Mouse (Mus musculus): ENCODE results near the gene Cdc42ep3. TPM values are rescaled to one million over a fixed set of nuclear protein-coding genes. Genes with fewer than 3 reads are reported as not detected.

The Cdc42ep3 gene
- polyA plus RNA-seq, 1 experiment from 2014 or later: 44.6 TPM

- Histone ChIP-seq H3K4me3 (replicated peaks; ENCODE audit: low read length) (no peak overlapping the region), H3K4me1 (replicated peaks; ENCODE audit: control insufficient read depth, insufficient read depth, low read length) (no peaks in the 10 kb centered on the region), H3K27me3 (replicated peaks; ENCODE audit: control insufficient read depth, insufficient read depth, low read length) (no peaks in the 10 kb centered on the region), H3K27ac (ENCODE audit: low read length) (no peak overlapping the region), H3K9ac (replicated peaks; ENCODE audit: low read depth, low read length) (no peak overlapping the region), H3K36me3 (ENCODE audit: control insufficient read depth, insufficient read depth) (no peaks in the 10 kb centered on the region), H3K9me3 (ENCODE audit: control insufficient read depth, low read length) (no peaks in the 10 kb centered on the region), H3K4me2 (ENCODE audit: low read length) (no peak overlapping the region)
- no peak for ATAC-seq
- WGBS: 72% methylated on average over 5 of the region's 5 CpGs
Observed at GRCm38 (mm10) chr17:79372973-79373372, 18.1 kb upstream of the Cdc42ep3 start.

GRCm38 (mm10) chr17:79364749-79365450 lies 10.0 kb upstream of the Cdc42ep3 start:
- no peak for ATAC-seq
- H3K4me3 ChIP-seq (replicated peaks; ENCODE audit: low read length): no peak overlapping the region
- WGBS: 40% methylated on average over 5 of the region's 5 CpGs

GRCm38 (mm10) chr17:79356071-79356601 lies 1.2 kb upstream of the Cdc42ep3 start:
- 10% methylated on average over 24 of the region's 24 CpGs for WGBS
- peak overlapping the region; percentile 12; the same call in 1 of the 2 replicates for H3K27ac ChIP-seq (ENCODE audit: low read length)
- peak overlapping the region; percentile 77 for H3K4me3 ChIP-seq (replicated peaks; ENCODE audit: low read length)
- no peaks in the 10 kb centered on the region for H3K9me3 ChIP-seq (ENCODE audit: control insufficient read depth, low read length)
- H3K27me3 ChIP-seq (replicated peaks; ENCODE audit: control insufficient read depth, insufficient read depth, low read length): no peaks in the 10 kb centered on the region
- H3K4me1 ChIP-seq (replicated peaks; ENCODE audit: control insufficient read depth, insufficient read depth, low read length): peaks cover 14% of the 10 kb centered on the region
- H3K36me3 ChIP-seq (ENCODE audit: control insufficient read depth, insufficient read depth): no peaks in the 10 kb centered on the region
- peak; percentile 10 for ATAC-seq
- peak overlapping the region; percentile 76 for H3K4me2 ChIP-seq (ENCODE audit: low read length)
- peak overlapping the region; percentile 98 for H3K9ac ChIP-seq (replicated peaks; ENCODE audit: low read depth, low read length)

More at GRCm38 (mm10) chr17:79364749-79365450, 10.0 kb upstream of the Cdc42ep3 start:
- H3K9me3 ChIP-seq (ENCODE audit: control insufficient read depth, low read length): no peaks in the 10 kb centered on the region
- no peaks in the 10 kb centered on the region for H3K36me3 ChIP-seq (ENCODE audit: control insufficient read depth, insufficient read depth)
- H3K4me1 ChIP-seq (replicated peaks; ENCODE audit: control insufficient read depth, insufficient read depth, low read length): no peaks in the 10 kb centered on the region
- H3K27me3 ChIP-seq (replicated peaks; ENCODE audit: control insufficient read depth, insufficient read depth, low read length): no peaks in the 10 kb centered on the region
- H3K9ac ChIP-seq (replicated peaks; ENCODE audit: low read depth, low read length): no peak overlapping the region
- no peak overlapping the region for H3K27ac ChIP-seq (ENCODE audit: low read length)
- H3K4me2 ChIP-seq (ENCODE audit: low read length): no peak overlapping the region

- Histone ChIP-seq H3K9me3 (ENCODE audit: control insufficient read depth, low read length) (no peaks in the 10 kb centered on the region), H3K4me1 (replicated peaks; ENCODE audit: control insufficient read depth, insufficient read depth, low read length) (peaks cover 14% of the 10 kb centered on the region), H3K27me3 (replicated peaks; ENCODE audit: control insufficient read depth, insufficient read depth, low read length) (no peaks in the 10 kb centered on the region), H3K4me3 (replicated peaks; ENCODE audit: low read length) (peak overlapping the region; percentile 77), H3K27ac (ENCODE audit: low read length) (peak overlapping the region; percentile 89), H3K9ac (replicated peaks; ENCODE audit: low read depth, low read length) (peak overlapping the region; percentile 98), H3K36me3 (ENCODE audit: control insufficient read depth, insufficient read depth) (no peaks in the 10 kb centered on the region), H3K4me2 (ENCODE audit: low read length) (peak overlapping the region; percentile 76)
- ATAC-seq: peak; percentile 81
- WGBS: under 1% methylated on average over 59 of the region's 59 CpGs
Observed at GRCm38 (mm10) chr17:79355271-79355991, 540 bp upstream of the Cdc42ep3 start.

GRCm38 (mm10) chr17:79354174-79354443 lies 782 bp downstream of the Cdc42ep3 start:
- H3K4me2 ChIP-seq (ENCODE audit: low read length): peak overlapping the region; percentile 76
- peak overlapping the region; percentile 98 for H3K9ac ChIP-seq (replicated peaks; ENCODE audit: low read depth, low read length)
- H3K4me1 ChIP-seq (replicated peaks; ENCODE audit: control insufficient read depth, insufficient read depth, low read length): peaks cover 17% of the 10 kb centered on the region
- H3K36me3 ChIP-seq (ENCODE audit: control insufficient read depth, insufficient read depth): no peaks in the 10 kb centered on the region
- H3K27ac ChIP-seq (ENCODE audit: low read length): peak overlapping the region; percentile 89
- ATAC-seq: no peak
- no peaks in the 10 kb centered on the region for H3K27me3 ChIP-seq (replicated peaks; ENCODE audit: control insufficient read depth, insufficient read depth, low read length)
- 2% methylated on average over 6 of the region's 6 CpGs for WGBS
- H3K4me3 ChIP-seq (replicated peaks; ENCODE audit: low read length): peak overlapping the region; percentile 77
- H3K9me3 ChIP-seq (ENCODE audit: control insufficient read depth, low read length): no peaks in the 10 kb centered on the region

- 4% methylated on average over 16 of the region's 16 CpGs for WGBS
- peak overlapping the region; percentile 98 for H3K9ac ChIP-seq (replicated peaks; ENCODE audit: low read depth, low read length)
- ATAC-seq: peak; percentile 22
Observed at GRCm38 (mm10) chr17:79353446-79354173, 1.3 kb downstream of the Cdc42ep3 start.

GRCm38 (mm10) chr17:79350751-79351191 lies 4.1 kb downstream of the Cdc42ep3 start:
- Histone ChIP-seq H3K27ac (ENCODE audit: low read length) (no peak overlapping the region), H3K9ac (replicated peaks; ENCODE audit: low read depth, low read length) (no peak overlapping the region), H3K4me3 (replicated peaks; ENCODE audit: low read length) (no peak overlapping the region), H3K36me3 (ENCODE audit: control insufficient read depth, insufficient read depth) (no peaks in the 10 kb centered on the region), H3K9me3 (ENCODE audit: control insufficient read depth, low read length) (no peaks in the 10 kb centered on the region), H3K4me1 (replicated peaks; ENCODE audit: control insufficient read depth, insufficient read depth, low read length) (peaks cover 13% of the 10 kb centered on the region), H3K27me3 (replicated peaks; ENCODE audit: control insufficient read depth, insufficient read depth, low read length) (no peaks in the 10 kb centered on the region), H3K4me2 (ENCODE audit: low read length) (no peak overlapping the region)
- no peak for ATAC-seq
- 82% methylated on average over 11 of the region's 11 CpGs for WGBS

More at GRCm38 (mm10) chr17:79353446-79354173, 1.3 kb downstream of the Cdc42ep3 start:
- no peaks in the 10 kb centered on the region for H3K9me3 ChIP-seq (ENCODE audit: control insufficient read depth, low read length)
- H3K36me3 ChIP-seq (ENCODE audit: control insufficient read depth, insufficient read depth): no peaks in the 10 kb centered on the region
- H3K4me2 ChIP-seq (ENCODE audit: low read length): peak overlapping the region; percentile 76
- peak overlapping the region; percentile 89 for H3K27ac ChIP-seq (ENCODE audit: low read length)
- no peaks in the 10 kb centered on the region for H3K27me3 ChIP-seq (replicated peaks; ENCODE audit: control insufficient read depth, insufficient read depth, low read length)
- H3K4me3 ChIP-seq (replicated peaks; ENCODE audit: low read length): peak overlapping the region; percentile 77
- H3K4me1 ChIP-seq (replicated peaks; ENCODE audit: control insufficient read depth, insufficient read depth, low read length): peaks cover 17% of the 10 kb centered on the region

GRCm38 (mm10) chr17:79349371-79349770 lies 5.5 kb downstream of the Cdc42ep3 start:
- Histone ChIP-seq H3K4me3 (replicated peaks; ENCODE audit: low read length) (no peak overlapping the region), H3K27me3 (replicated peaks; ENCODE audit: control insufficient read depth, insufficient read depth, low read length) (no peaks in the 10 kb centered on the region), H3K27ac (ENCODE audit: low read length) (no peak overlapping the region), H3K9me3 (ENCODE audit: control insufficient read depth, low read length) (no peaks in the 10 kb centered on the region), H3K4me2 (ENCODE audit: low read length) (no peak overlapping the region), H3K36me3 (ENCODE audit: control insufficient read depth, insufficient read depth) (no peaks in the 10 kb centered on the region), H3K4me1 (replicated peaks; ENCODE audit: control insufficient read depth, insufficient read depth, low read length) (peaks cover 13% of the 10 kb centered on the region), H3K9ac (replicated peaks; ENCODE audit: low read depth, low read length) (no peak overlapping the region)
- no peak for ATAC-seq
- WGBS: 82% methylated on average over 4 of the region's 4 CpGs

Measured in forebrain, embryonic 16.5 days (tissue).